Mouse (Mus musculus) hindbrain, embryonic 15.5 days (tissue): Measurements from ENCODE around the gene Styx. TPM values are rescaled to one million over a fixed set of nuclear protein-coding genes. Genes with fewer than 3 reads are reported as not detected.
"Not testable (repeated sequence)": the region's sequence is repeated elsewhere in the genome, so short reads cannot be mapped to it uniquely, and the experiment has no call there.

Source experiments
- ATAC-seq: fragments of 200-750 bp; cut with Nextera tagmentation; 2 replicates; pipeline ENCODE4 v1.8.0; 2017; ENCODE audit warnings: low read depth, moderate number of reproducible peaks, moderate TSS enrichment; ENCODE audit not compliant: low FRiP score
- H3K27ac ChIP-seq: fragments of 300-500 bp; sonication (generic); replicated peaks from 2 replicates; pipeline ENCODE4 v1.5.1; 2015; ENCODE audit warnings: mild to moderate bottlenecking, inconsistent platforms
- H3K27me3 ChIP-seq: fragments of 300-500 bp; sonication (generic); 2 replicates; pipeline ENCODE4 v1.6.1; 2015; ENCODE audit warnings: control low read depth, inconsistent platforms
- H3K36me3 ChIP-seq: fragments of 300-500 bp; sonication (generic); 2 replicates; pipeline ENCODE4 v1.6.1; 2015; ENCODE audit warnings: control low read depth, inconsistent platforms
- H3K4me1 ChIP-seq: fragments of 300-500 bp; sonication (generic); replicated peaks from 2 replicates; pipeline ENCODE4 v1.6.1; 2015; ENCODE audit warnings: control low read depth, inconsistent platforms
- H3K4me2 ChIP-seq: fragments of 300-500 bp; sonication (generic); 2 replicates; pipeline ENCODE4 v1.6.1; 2015; ENCODE audit warnings: moderate library complexity, mild to moderate bottlenecking, inconsistent platforms
- H3K4me3 ChIP-seq: fragments of 300-500 bp; sonication (generic); 2 replicates; pipeline ENCODE4 v1.5.1; 2015; ENCODE audit warnings: mild to moderate bottlenecking, inconsistent platforms
- H3K9ac ChIP-seq: fragments of 300-500 bp; sonication (generic); 2 replicates; pipeline ENCODE4 v1.6.1; 2015; ENCODE audit warnings: inconsistent platforms
- H3K9me3 ChIP-seq: fragments of 300-500 bp; sonication (generic); 2 replicates; pipeline ENCODE4 v1.6.1; 2016; ENCODE audit warnings: control low read depth, inconsistent platforms
- WGBS: fragments of 180-500 bp; shearing (Covaris S2); methylation state at CpG from one replicate; pipeline ENCODE4 v1.1.7; 2015; 5-methylcytosine and 5-hydroxymethylcytosine counted together
- polyA plus RNA-seq: library from polyadenylated mRNA; unstranded; fragments of >200 nt; fragmentation: Nextera tagmentation; extraction: Ambion mirVana; gene quantifications from 2 replicates; pipeline ENCODE4 v1.2.1, GENCODE M21; 2015

Styx gene
- polyA plus RNA-seq, 1 experiment from 2014 or later, result 66.5 TPM

DNA sequence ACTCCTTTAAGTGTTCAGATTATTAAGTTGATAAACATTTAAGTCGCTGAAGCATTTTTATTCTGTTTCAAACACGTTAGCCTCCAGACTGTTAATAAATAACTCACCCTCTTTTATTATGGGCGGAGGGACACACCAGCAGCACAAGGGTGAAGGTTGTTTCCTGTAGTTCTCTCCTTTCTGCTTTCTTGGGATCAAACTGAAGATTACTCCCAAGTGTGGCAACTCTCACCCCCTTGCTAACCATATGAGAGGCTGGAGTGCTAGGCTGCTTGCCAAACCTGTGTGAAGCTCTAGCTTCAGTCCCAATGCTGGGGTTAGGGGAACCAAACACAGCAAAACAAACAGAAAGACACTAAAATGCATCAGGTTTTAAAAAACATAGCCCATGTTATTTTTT is 27.9 kb downstream of the Styx start:
- Histone ChIP-seq H3K4me3 (no peak overlapping the region), H3K9me3 (no peaks in the 10 kb centered on the region), H3K36me3 (peaks cover 29% of the 10 kb centered on the region), H3K4me1 (no peaks in the 10 kb centered on the region), H3K4me2 (no peak overlapping the region), H3K27me3 (no peaks in the 10 kb centered on the region), H3K9ac (no peak overlapping the region), H3K27ac (no peak overlapping the region)
- ATAC-seq, result no peak
- WGBS, result 84% methylated on average over 3 of the region's 3 CpGs

DNA sequence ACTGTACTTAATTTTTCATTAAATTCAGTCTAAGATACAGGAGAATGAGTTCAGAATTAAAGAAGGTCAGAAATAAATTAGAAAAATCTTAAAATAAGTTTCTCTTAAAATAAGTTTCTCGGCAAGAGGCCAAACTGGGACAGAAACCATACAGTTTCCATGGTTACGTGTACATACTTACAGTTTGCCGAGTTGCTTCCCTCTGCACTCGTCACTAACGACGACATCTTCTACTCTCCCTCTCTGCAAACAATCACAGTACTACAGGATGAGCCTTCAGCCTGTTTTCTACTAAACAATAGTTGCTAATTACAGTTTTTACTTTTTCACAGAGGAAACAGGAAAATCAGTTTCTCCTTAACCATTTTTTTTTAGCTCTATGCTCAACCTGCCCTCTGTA is 29.9 kb downstream of the Styx start:
- Histone ChIP-seq H3K4me3 (no peak overlapping the region), H3K4me2 (no peak overlapping the region), H3K27ac (no peak overlapping the region), H3K36me3 (peaks cover 29% of the 10 kb centered on the region), H3K9me3 (no peaks in the 10 kb centered on the region), H3K9ac (no peak overlapping the region), H3K4me1 (no peaks in the 10 kb centered on the region), H3K27me3 (no peaks in the 10 kb centered on the region)
- WGBS, result 86% methylated on average over 6 of the region's 6 CpGs
- ATAC-seq, result no peak

DNA sequence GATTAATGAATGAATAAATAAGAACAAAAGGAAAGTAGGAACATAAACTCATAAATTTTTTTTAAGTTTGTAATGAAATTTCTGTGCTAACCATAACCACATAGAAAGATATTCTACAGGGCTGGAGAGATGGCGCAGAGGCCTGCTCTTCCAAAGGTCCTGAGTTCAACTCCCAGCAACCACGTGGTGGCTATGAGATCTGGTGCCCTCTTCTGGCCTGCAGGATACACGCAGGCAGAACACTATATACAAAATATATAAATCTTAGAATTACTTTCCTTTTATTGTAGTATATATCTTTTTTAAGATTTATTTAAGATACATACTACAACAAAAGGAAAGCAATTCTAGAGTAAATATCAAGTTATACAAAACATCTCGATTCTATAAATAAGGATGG is 32.0 kb downstream of the Styx start:
- no peak overlapping the region for H3K27ac ChIP-seq
- 86% methylated on average over 4 of the region's 4 CpGs for WGBS
- H3K4me3 ChIP-seq, result no peak overlapping the region
- peaks cover 9% of the 10 kb centered on the region for H3K4me1 ChIP-seq
- no peaks in the 10 kb centered on the region for H3K27me3 ChIP-seq
- H3K9ac ChIP-seq, result no peak overlapping the region
- H3K9me3 ChIP-seq, result no peaks in the 10 kb centered on the region
- no peak for ATAC-seq
- H3K4me2 ChIP-seq, result no peak overlapping the region
- peaks cover 29% of the 10 kb centered on the region for H3K36me3 ChIP-seq

DNA sequence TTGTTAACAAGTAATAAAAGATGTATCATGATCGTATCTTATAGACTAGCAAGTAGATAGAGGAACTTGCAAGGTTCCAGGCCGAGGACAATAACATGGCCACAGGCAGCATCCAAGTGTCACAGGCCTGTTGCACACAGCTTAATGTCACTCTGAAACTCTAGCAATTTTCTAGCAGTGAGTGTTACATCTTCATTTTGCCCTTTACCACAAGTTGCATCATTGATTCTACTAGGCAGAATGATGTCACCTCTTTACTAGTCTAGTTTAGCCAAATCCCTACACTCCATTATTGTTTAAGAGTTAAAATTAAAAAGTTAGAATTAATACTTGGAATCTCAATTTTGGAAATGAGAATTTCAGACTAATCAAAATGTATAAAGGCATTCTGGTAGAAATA is 34.7 kb downstream of the Styx start:
- 88% methylated on average over 2 of the region's 2 CpGs for WGBS
- Histone ChIP-seq H3K27me3 (no peaks in the 10 kb centered on the region), H3K4me3 (no peak overlapping the region), H3K4me1 (peaks cover 16% of the 10 kb centered on the region), H3K27ac (no peak overlapping the region), H3K9ac (no peak overlapping the region), H3K9me3 (no peaks in the 10 kb centered on the region), H3K4me2 (no peak overlapping the region), H3K36me3 (peaks cover 12% of the 10 kb centered on the region)
- no peak for ATAC-seq

DNA sequence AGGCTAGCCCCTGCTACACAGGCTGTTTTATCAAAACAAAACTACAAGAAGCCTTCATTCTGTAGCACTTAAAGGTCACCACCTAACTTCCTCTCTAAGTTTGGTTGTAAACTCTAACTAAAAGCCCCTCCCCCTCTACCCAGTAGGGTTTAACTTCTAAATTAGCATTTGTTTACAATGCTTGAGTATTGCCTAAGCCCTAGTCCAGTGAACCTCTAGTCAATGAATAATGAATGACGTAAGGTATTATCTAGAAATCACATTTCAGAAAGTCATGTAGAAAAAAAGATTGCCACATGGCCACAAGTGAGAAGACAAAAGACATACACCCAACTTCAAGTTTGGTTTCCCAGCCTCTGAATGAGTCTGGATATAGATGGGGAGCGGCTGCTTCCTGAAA is 36.6 kb downstream of the Styx start:
- no peaks in the 10 kb centered on the region for H3K27me3 ChIP-seq
- H3K4me2 ChIP-seq, result peak overlapping the region; percentile 83
- no peak overlapping the region for H3K27ac ChIP-seq
- WGBS, result 28% methylated on average over 2 of the region's 2 CpGs
- 0 out of 2 replicates have a peak overlapping the region, but pooled peaks have one; percentile 93 for H3K9ac ChIP-seq
- ATAC-seq, result no peak
- H3K9me3 ChIP-seq, result no peaks in the 10 kb centered on the region
- H3K4me1 ChIP-seq, result peaks cover 16% of the 10 kb centered on the region
- peaks cover 5% of the 10 kb centered on the region; the same call in 1 of the 2 replicates for H3K36me3 ChIP-seq
- peak overlapping the region; percentile 84 for H3K4me3 ChIP-seq

DNA sequence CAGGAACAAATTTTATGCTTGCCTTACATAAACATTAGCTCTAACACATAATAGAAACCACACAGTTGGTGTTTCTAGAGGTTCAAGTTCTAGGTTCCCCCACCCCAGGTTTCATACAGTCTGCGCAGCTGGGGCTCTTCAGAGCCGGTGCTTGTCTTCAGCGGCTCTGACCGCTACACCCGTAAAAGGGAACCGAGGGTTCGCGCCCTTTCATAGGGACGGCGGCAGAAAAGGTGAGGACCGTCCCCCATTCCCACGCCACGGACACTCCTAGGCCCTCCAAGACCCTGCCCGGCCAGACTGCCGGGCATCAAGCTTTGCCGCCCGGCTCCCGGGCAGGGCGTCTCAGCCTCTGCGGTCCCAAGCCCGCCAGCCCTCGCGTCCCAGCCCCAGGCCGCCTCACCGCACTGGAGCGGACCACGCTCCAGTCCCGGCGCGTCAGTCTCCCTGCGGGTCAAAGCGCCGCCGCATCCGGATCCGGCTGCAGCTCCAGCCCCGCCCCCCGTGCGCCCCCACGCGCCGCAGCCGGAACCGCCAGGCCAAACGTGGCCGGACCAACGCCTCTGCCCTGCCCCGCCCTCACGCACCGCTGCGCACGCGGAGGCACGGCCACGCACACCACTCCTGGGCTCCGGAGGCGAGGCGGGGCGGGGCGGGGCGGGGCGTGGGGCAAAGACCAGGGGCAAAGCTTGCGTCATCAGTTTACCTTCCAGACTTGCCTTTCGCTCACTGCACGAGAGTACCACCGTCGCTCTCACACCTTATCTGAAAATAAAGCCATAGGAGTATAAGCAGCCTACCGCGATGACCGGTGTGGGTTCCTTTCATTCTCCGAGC is 37.7 kb downstream of the Styx start:
- Histone ChIP-seq H3K36me3 (no peaks in the 10 kb centered on the region), H3K4me2 (peak overlapping the region; percentile 83), H3K9me3 (no peaks in the 10 kb centered on the region), H3K9ac (peak overlapping the region; percentile 93), H3K4me3 (peak overlapping the region; percentile 84), H3K4me1 (peaks cover 16% of the 10 kb centered on the region), H3K27ac (peak overlapping the region; percentile 84), H3K27me3 (no peaks in the 10 kb centered on the region)
- peak; percentile 97 for ATAC-seq
- WGBS, result under 1% methylated on average over 65 of the region's 71 CpGs

DNA sequence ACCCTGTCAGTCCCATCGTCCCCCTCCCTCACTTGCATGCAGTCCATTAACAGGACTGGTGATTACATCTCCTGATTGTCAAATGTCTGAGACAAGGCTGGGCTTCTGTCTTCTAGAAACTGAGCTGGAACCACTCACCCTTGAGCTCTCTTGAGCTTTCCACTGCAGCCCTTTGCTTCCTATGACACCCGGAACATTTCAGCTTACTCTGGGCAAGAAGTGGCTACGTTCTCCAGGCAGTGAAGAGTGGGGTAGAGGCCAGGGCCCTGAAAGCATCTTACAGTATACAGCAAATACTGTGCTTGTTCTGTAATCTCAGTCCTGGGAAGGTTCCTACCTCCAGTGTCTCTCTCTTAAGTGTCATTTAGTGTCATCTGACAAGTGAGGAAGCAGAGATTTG is 38.3 kb downstream of the Styx start:
- Histone ChIP-seq H3K27ac (peak overlapping the region; percentile 84), H3K9me3 (no peaks in the 10 kb centered on the region), H3K4me3 (peak overlapping the region; percentile 84), H3K4me2 (peak overlapping the region; percentile 83), H3K9ac (peak overlapping the region; percentile 93), H3K4me1 (peaks cover 16% of the 10 kb centered on the region), H3K36me3 (no peaks in the 10 kb centered on the region), H3K27me3 (no peaks in the 10 kb centered on the region)
- peak; percentile 53 for ATAC-seq
- 16% methylated on average over 3 of the region's 3 CpGs for WGBS

DNA sequence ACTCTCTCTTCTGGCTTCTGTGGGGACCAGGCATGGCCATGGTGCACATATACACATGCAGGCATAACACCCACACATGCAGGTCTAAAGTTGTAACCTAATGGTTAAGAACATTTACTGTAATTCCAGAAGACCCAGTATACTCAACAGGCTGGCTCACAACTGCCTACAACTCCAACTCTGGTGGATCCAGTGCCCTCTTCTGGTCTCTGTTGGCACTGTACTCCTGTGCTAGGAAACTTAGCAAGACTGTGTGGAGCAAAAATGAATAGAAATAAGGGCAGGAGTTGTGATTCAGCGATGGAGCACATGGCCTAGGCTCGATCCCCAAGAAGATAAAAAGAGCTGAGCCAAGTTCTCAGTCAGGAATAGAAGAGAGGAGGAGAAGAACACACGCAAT is 48.9 kb downstream of the Styx start:
- Histone ChIP-seq H3K36me3 (no peaks in the 10 kb centered on the region), H3K4me2 (no peak overlapping the region), H3K9ac (no peak overlapping the region), H3K27ac (no peak overlapping the region), H3K27me3 (no peaks in the 10 kb centered on the region), H3K9me3 (no peaks in the 10 kb centered on the region), H3K4me3 (no peak overlapping the region), H3K4me1 (no peaks in the 10 kb centered on the region)
- 85% methylated on average over 3 of the region's 3 CpGs for WGBS
- ATAC-seq, result no peak

DNA sequence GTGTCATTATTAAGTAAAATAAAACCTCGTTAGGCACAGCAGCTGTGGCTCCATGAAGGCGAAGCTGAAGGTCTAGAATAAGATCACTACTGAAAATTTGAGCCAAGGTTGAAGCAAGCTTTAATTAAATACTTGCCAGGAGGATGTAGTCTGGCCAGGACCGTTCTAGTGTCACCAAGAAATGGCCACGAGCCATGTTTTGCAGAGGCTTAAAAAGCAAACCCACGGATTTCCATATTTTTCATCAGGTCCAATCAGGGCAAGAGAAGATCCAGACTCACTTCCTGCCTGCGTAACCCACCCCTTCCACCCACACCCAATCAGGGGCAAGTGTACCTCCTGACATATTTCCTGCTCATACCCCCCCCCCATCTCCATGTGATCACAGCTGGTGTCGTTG is 52.8 kb downstream of the Styx start:
- no peak overlapping the region for H3K27ac ChIP-seq
- WGBS, result 87% methylated on average over 7 of the region's 7 CpGs

DNA sequence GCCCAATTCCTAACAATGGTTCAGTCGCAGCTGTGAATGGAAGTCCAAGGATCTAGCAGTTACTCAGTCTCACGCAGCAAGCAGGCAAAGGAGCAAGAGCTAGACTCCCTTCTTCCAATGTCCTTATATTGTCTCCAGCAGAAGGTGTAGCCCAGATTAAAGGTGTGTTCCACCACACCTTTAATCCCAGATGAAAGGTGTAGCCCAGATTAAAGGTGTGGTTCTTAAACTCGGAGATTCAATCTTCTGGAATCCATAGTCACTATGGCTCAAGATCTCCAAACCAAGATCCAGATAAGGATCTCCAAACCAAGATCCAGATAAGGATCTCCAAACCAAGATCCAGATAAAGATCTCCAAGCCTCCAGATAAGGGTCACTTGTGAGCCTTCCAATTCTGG is 53.9 kb downstream of the Styx start, which contains the start of gene Gnpnat1:
TSS of gene Gnpnat1 (minus strand) at position 101 of the 400 bp plus-strand sequence.
- H3K36me3 ChIP-seq, H3K4me1 ChIP-seq, H3K4me3 ChIP-seq, H3K9ac ChIP-seq, ATAC-seq, H3K27ac ChIP-seq, H3K27me3 ChIP-seq, H3K9me3 ChIP-seq, H3K4me2 ChIP-seq: not testable (repeated sequence)
- WGBS, result 96% methylated on average over 2 of the region's 3 CpGs

More for the DNA sequence above, 52.8 kb downstream of the Styx start:
- H3K4me1 ChIP-seq, result no peaks in the 10 kb centered on the region
- no peak overlapping the region for H3K4me3 ChIP-seq
- H3K9me3 ChIP-seq, result no peaks in the 10 kb centered on the region
- no peak overlapping the region for H3K4me2 ChIP-seq
- no peak for ATAC-seq
- no peaks in the 10 kb centered on the region for H3K36me3 ChIP-seq
- H3K9ac ChIP-seq, result no peak overlapping the region
- no peaks in the 10 kb centered on the region for H3K27me3 ChIP-seq

DNA sequence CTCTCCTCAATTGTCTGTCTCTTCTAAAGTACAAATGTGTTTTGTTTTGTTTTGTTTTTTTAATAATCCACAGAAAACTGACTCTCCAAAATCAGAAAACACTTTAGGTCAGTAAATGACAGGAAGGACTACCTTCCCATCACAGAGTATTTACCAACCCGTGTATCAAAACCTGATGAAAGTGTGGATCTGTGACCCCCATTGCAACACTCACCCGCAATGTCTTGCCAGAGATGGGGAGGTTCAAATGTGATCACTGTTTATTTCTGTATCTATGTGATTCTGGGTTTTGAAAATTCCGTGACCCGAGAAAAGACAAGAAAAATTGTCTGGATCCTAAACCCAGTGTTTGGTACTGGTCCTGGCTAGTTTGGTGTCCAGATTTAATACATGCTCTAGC is 65.4 kb downstream of the Styx start:
- H3K9me3 ChIP-seq, result no peaks in the 10 kb centered on the region
- H3K27ac ChIP-seq, result no peak overlapping the region
- 91% methylated on average over 4 of the region's 4 CpGs for WGBS
- no peak overlapping the region for H3K4me2 ChIP-seq
- H3K4me3 ChIP-seq, result no peak overlapping the region
- H3K9ac ChIP-seq, result no peak overlapping the region
- H3K4me1 ChIP-seq, result no peaks in the 10 kb centered on the region
- no peaks in the 10 kb centered on the region for H3K27me3 ChIP-seq
- no peaks in the 10 kb centered on the region for H3K36me3 ChIP-seq
- no peak for ATAC-seq

DNA sequence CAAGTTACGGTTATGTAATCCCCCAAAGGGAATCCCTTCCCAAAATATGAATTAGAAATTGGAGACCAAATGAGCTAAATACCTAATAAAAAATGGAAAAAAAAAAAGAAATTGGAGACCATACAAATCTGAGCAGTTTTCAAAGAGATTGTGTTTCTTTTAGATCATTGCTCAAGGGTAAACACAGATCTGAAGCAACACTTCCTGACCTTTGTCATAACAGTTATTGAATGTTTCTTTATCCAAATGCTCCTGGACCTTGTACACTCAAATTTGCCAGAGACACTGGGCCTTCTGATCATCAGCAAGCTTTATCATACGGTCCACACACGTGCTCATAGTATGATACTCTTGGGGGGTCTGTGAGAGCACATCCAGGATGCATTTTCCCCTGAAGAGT is 67.7 kb downstream of the Styx start:
- Histone ChIP-seq H3K27ac (no peak overlapping the region), H3K9me3 (no peaks in the 10 kb centered on the region), H3K4me2 (no peak overlapping the region), H3K4me1 (no peaks in the 10 kb centered on the region), H3K36me3 (no peaks in the 10 kb centered on the region), H3K9ac (no peak overlapping the region), H3K4me3 (no peak overlapping the region), H3K27me3 (no peaks in the 10 kb centered on the region)
- no peak for ATAC-seq
- 89% methylated on average over 3 of the region's 3 CpGs for WGBS

DNA sequence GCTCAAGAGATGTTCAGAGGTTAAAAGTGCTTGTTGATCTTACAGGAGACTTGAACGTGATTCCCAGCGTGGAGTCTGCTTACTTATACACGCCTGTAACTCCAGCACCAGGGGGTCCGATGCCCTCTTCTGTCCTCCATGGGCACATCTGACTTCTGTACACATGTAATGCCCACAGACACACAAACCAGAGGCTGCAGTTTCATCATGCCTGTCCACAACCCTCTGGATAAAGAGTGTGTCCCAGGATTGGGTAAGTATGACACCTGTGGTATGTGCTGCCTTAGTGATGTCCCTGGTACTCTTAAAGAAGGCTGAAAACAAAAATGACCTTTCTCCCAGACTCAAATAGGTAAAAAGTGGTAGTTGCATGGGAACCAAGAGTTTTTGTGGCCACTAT is 68.4 kb downstream of the Styx start:
- 72% methylated on average over 4 of the region's 4 CpGs for WGBS
- Histone ChIP-seq H3K4me1 (no peaks in the 10 kb centered on the region), H3K36me3 (no peaks in the 10 kb centered on the region), H3K27me3 (no peaks in the 10 kb centered on the region), H3K9me3 (no peaks in the 10 kb centered on the region), H3K4me2 (no peak overlapping the region), H3K4me3 (no peak overlapping the region), H3K9ac (no peak overlapping the region), H3K27ac (no peak overlapping the region)
- no peak for ATAC-seq
